Mouse (Mus musculus) kidney, adult 8-10 months (tissue): ENCODE data around the gene Ephb6.
"Not testable (repeated sequence)": the region's sequence is repeated elsewhere in the genome, so short reads cannot be mapped to it uniquely, and the experiment has no call there.

Source experiments
- DNase-seq, 2 experiments: peaks; one replicate each; pipeline ENCODE4 v3.0.0; 2022

The Ephb6 gene

GRCm38 (mm10) chr6:41605061-41605793 lies at the start of gene Ephb6:
Gene Ephb6, plus strand, starts transcription at chr6:41605482.
- DNase-seq = peak in 1 of 2 experiments; percentile 31

- no peak for DNase-seq
Observed at GRCm38 (mm10) chr6:41556389-41556788, 48.9 kb upstream of the Ephb6 start.

- no peak for DNase-seq
Observed at GRCm38 (mm10) chr6:41557468-41557867, 47.8 kb upstream of the Ephb6 start.

- DNase-seq = no peak
Observed at GRCm38 (mm10) chr6:41558271-41558670, 47.0 kb upstream of the Ephb6 start.

GRCm38 (mm10) chr6:41559331-41559730 lies 46.0 kb upstream of the Ephb6 start:
- no peak for DNase-seq

GRCm38 (mm10) chr6:41560273-41560672 lies 45.0 kb upstream of the Ephb6 start:
- DNase-seq = no peak

- DNase-seq = no peak
Observed at GRCm38 (mm10) chr6:41562598-41562997, 42.7 kb upstream of the Ephb6 start.

GRCm38 (mm10) chr6:41563104-41563951 lies 42.0 kb upstream of the Ephb6 start:
- not testable (repeated sequence) for DNase-seq

- DNase-seq = no peak
Observed at GRCm38 (mm10) chr6:41565261-41565660, 40.0 kb upstream of the Ephb6 start.

GRCm38 (mm10) chr6:41566965-41567364 lies 38.3 kb upstream of the Ephb6 start:
- no peak for DNase-seq

GRCm38 (mm10) chr6:41569078-41569477 lies 36.2 kb upstream of the Ephb6 start:
- no peak for DNase-seq

- DNase-seq = no peak
Observed at GRCm38 (mm10) chr6:41576526-41577097, 28.7 kb upstream of the Ephb6 start.

- peak in 1 of 2 experiments; percentile 3 for DNase-seq
Observed at GRCm38 (mm10) chr6:41577297-41577696, 28.0 kb upstream of the Ephb6 start.

- no peak for DNase-seq
Observed at GRCm38 (mm10) chr6:41581295-41581694, 24.0 kb upstream of the Ephb6 start.

GRCm38 (mm10) chr6:41582189-41582588 lies 23.1 kb upstream of the Ephb6 start:
- no peak for DNase-seq

- peak in 1 of 2 experiments; percentile 23 for DNase-seq
Observed at GRCm38 (mm10) chr6:41604401-41605050, 756 bp upstream of the Ephb6 start.

GRCm38 (mm10) chr6:41605794-41606104 lies 467 bp downstream of the Ephb6 start:
- DNase-seq = no peak

GRCm38 (mm10) chr6:41606214-41606613 lies 932 bp downstream of the Ephb6 start:
- peak in 1 of 2 experiments; percentile 15 for DNase-seq

GRCm38 (mm10) chr6:41607637-41608036 lies 2.4 kb downstream of the Ephb6 start:
- no peak for DNase-seq

- DNase-seq = no peak
Observed at GRCm38 (mm10) chr6:41620173-41620798, 15.0 kb downstream of the Ephb6 start.

GRCm38 (mm10) chr6:41621241-41621990 lies 16.1 kb downstream of the Ephb6 start:
- DNase-seq = no peak

GRCm38 (mm10) chr6:41622661-41623060 lies 17.4 kb downstream of the Ephb6 start:
- DNase-seq = no peak
